Mouse (Mus musculus) mammary gland, adult 2 months (tissue): ENCODE measurements around the gene H2-Ab1. TPM values are rescaled to one million over a fixed set of nuclear protein-coding genes. Genes with fewer than 3 reads are reported as not detected.

ENCODE experiments used
- polyA plus RNA-seq: library from polyadenylated mRNA; depleted of rRNA; stranded (reverse); fragments of >200 nt; gene quantifications from 2 replicates; pipeline ENCODE4 v1.2.3, GENCODE M21; 2012; ENCODE audit warnings: low replicate concordance; rRNA removed

The H2-Ab1 gene
- polyA plus RNA-seq, result 2,992 and 3,635 TPM in 2 replicates

DNA sequence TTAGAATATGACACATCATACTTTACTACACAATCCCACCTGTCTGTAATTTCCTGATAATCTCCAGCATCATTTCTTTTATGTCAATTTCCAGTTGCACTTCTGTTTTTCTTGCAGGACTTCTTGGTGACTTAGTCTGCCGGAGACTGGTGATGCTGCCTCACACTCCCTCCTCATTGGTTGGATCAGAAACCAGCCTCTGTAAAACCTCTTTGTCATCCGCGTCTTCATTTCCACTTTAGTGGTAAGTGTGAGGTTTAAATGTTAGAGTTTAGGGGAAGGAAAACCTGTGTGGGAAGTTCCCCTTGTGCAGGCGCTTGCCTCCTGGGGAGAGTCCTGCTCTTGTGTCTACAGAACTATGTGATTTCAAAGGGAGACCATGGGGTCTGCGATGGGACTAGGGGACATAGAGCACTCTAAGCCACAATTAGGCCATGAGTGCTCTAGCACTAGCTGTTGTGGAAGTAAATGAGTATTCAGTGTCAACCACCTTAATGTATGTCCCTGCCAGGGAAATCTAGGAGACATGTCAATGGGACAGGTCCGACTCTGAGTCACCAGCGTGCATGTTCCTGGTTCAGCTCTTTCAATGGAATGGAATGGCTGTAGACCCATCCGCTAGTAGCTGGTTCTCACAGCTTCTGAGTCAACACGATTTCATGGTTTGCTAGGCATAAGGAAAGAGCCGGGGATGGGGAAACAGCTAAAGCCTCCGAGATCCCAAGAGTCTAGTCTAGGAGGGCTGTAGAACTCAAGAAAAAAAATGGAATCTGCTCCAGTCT is at the start of gene H2-Ab1:
Gene H2-Ab1 (plus strand): TSS at position 96 of the 782 bp plus-strand sequence.

DNA sequence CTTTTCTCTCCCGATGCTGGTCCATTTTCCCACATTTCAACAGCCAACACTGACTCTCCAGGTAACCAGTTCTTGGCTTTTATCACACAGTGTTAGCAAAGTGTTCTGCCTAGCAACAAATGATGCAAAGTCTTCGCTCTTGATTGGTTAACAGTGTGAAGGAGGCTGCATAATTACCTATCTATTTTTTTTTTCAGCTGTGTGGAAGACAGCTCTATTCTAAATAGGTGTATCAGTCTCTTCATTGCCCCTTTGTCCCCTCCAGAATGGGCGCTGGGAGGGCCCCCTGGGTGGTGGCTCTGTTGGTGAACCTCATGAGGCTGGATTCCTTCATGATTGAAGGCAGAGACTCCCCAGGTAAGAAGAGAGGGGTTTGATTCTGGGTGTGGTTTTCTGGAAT is 18.8 kb upstream of the H2-Ab1 start, which contains the start of gene H2-Ob:
Gene H2-Ob (plus strand): TSS at position 198 of the 400 bp plus-strand sequence.

DNA sequence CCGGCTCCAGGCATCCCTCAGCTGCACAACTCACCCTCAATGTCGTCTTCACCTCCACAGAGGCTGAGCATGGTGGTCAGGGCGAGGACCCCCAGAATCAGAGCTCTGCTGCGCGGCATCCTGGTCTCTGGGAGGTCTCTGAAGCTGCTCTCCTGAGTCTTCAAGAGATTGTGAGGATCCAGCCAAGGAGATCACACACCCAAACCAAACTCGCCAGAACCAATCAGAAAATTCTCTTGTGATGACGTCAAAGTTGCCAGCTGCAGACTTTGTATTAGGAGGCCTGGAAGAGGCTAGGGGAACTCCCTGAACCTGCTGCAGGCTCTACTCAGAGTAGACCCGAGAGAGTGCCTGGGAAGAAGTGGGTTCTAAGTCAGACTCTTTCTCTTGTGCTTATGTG is 30.2 kb downstream of the H2-Ab1 start, which contains the start of gene H2-Aa:
Gene H2-Aa (minus strand): TSS at position 176 of the 400 bp plus-strand sequence.

DNA sequence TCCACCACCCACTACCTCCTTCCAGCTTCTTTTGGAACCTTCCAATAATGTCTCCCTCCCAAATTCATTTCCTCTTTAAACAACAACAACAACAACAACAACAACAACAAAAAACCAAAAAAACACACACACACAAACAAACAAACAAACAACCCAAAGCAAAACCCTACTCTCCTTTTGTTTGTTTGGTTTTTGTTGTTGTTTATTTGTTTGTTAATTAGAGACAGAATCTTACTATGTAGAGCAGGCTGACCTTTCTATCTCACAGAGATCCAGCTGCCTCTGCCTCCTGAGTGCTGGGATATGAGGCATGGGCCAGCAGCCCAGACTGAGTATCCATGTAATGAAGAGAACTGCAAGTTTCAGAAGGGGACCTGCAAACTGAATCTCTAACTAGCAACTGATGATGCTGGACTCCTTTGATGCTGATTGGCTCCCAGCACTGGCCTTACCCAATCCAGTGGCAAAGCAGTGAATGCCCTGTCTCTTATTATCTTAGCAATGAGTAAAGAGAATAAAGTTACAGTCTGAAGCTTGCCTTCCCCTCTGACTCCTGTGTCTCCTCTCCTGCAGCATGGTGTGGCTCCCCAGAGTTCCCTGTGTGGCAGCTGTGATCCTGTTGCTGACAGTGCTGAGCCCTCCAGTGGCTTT is 48.0 kb downstream of the H2-Ab1 start, which contains the start of gene H2-Eb1:
Gene H2-Eb1 (plus strand): TSS at position 488 of the 651 bp plus-strand sequence.

Other genes starting within 250 kb of the H2-Ab1 start
- 29.1 and 42.5 TPM in 2 replicates for gene Ring1, start 233.0 kb upstream of the H2-Ab1 start, polyA plus RNA-seq
- 89.2 and 219 TPM in 2 replicates for gene H2-Ke6, start 229.6 kb upstream of the H2-Ab1 start, polyA plus RNA-seq
- 148 and 187 TPM in 2 replicates for gene Slc39a7, start 226.0 kb upstream of the H2-Ab1 start, polyA plus RNA-seq
- 62.9 and 110 TPM in 2 replicates for gene Rxrb, start 225.9 kb upstream of the H2-Ab1 start, polyA plus RNA-seq
- gene Col11a2, start 218.3 kb upstream of the H2-Ab1 start, polyA plus RNA-seq, result 1.8 and 4.3 TPM in 2 replicates
- gene H2-Oa, start 165.3 kb upstream of the H2-Ab1 start, polyA plus RNA-seq, result 59.6 and 112 TPM in 2 replicates
- 180 and 191 TPM in 2 replicates for gene H2-DMa, start 138.1 kb upstream of the H2-Ab1 start, polyA plus RNA-seq
- 112 and 199 TPM in 2 replicates for gene Brd2, start 135.1 kb upstream of the H2-Ab1 start, polyA plus RNA-seq
- 125 and 219 TPM in 2 replicates for gene H2-DMb2, start 114.4 kb upstream of the H2-Ab1 start, polyA plus RNA-seq
- 243 and 276 TPM in 2 replicates for gene H2-DMb1, start 104.6 kb upstream of the H2-Ab1 start, polyA plus RNA-seq
- 81.6 and 135 TPM in 2 replicates for gene Tap1, start 70.1 kb upstream of the H2-Ab1 start, polyA plus RNA-seq
- gene Psmb9, start 69.9 kb upstream of the H2-Ab1 start, polyA plus RNA-seq, result 108 and 188 TPM in 2 replicates
- gene Psmb8, start 60.0 kb upstream of the H2-Ab1 start, polyA plus RNA-seq, result 204 and 242 TPM in 2 replicates
- gene Tap2, start 54.2 kb upstream of the H2-Ab1 start, polyA plus RNA-seq, result 74.2 and 121 TPM in 2 replicates
- gene H2-Ob, start 18.8 kb upstream of the H2-Ab1 start, polyA plus RNA-seq, result 117 and 123 TPM in 2 replicates
- 1,227 and 1,651 TPM in 2 replicates for gene H2-Aa, start 30.1 kb downstream of the H2-Ab1 start, polyA plus RNA-seq
- 606 and 611 TPM in 2 replicates for gene H2-Eb1, start 48.2 kb downstream of the H2-Ab1 start, polyA plus RNA-seq
- gene H2-Eb2, start 68.0 kb downstream of the H2-Ab1 start, polyA plus RNA-seq, result 4.9 and 5.3 TPM in 2 replicates
- gene Btnl2, start 97.1 kb downstream of the H2-Ab1 start, polyA plus RNA-seq, result 1.8 and 3.7 TPM in 2 replicates
- 0.20 TPM in 2 replicates for gene Btnl1, start 119.4 kb downstream of the H2-Ab1 start, polyA plus RNA-seq
- 0.99 and 1.6 TPM in 2 replicates for gene BC051142, start 141.1 kb downstream of the H2-Ab1 start, polyA plus RNA-seq
- not detected in 2 replicates for gene Btnl4, start 219.6 kb downstream of the H2-Ab1 start, polyA plus RNA-seq